Mouse (Mus musculus) hindbrain, embryonic 10.5 days (tissue): Measurements from ENCODE around the gene Tmbim1. TPM values are rescaled to one million over a fixed set of nuclear protein-coding genes. Genes with fewer than 3 reads are reported as not detected.

Experiments used
- DNase-seq: peaks from one replicate; pipeline ENCODE4 v3.0.0-alpha.2; 2017; ENCODE audit warnings: low spot score
- H3K27ac ChIP-seq: fragments of 300-500 bp; sonication (generic); 2 replicates; pipeline ENCODE4 v1.5.1; 2016; ENCODE audit warnings: mild to moderate bottlenecking, moderate library complexity
- H3K27me3 ChIP-seq: fragments of 300-500 bp; sonication (generic); 2 replicates; pipeline ENCODE4 v1.6.1; 2016; ENCODE audit warnings: mild to moderate bottlenecking; ENCODE audit not compliant: poor library complexity, insufficient read depth, severe bottlenecking
- H3K36me3 ChIP-seq: fragments of 300-500 bp; sonication (generic); 2 replicates; pipeline ENCODE4 v1.6.1; 2016; ENCODE audit warnings: mild to moderate bottlenecking, moderate library complexity
- H3K4me1 ChIP-seq: fragments of 300-500 bp; sonication (generic); replicated peaks from 2 replicates; pipeline ENCODE4 v1.6.1; 2016; ENCODE audit warnings: mild to moderate bottlenecking
- H3K4me3 ChIP-seq: fragments of 300-500 bp; sonication (generic); 2 replicates; pipeline ENCODE4 v1.5.1; 2016; ENCODE audit warnings: mild to moderate bottlenecking, moderate library complexity
- H3K9me3 ChIP-seq: fragments of 300-500 bp; sonication (generic); 2 replicates; pipeline ENCODE4 v1.6.1; 2016; ENCODE audit warnings: mild to moderate bottlenecking, moderate library complexity
- WGBS: fragments of 180-500 bp; shearing (Covaris S2); methylation state at CpG from one replicate; pipeline ENCODE4 v1.1.7; 2016; 5-methylcytosine and 5-hydroxymethylcytosine counted together
- polyA plus RNA-seq: library from polyadenylated mRNA; unstranded; fragments of >200 nt; fragmentation: Nextera tagmentation; extraction: Ambion mirVana; gene quantifications from 2 replicates; pipeline ENCODE4 v1.2.1, GENCODE M21; 2016

Tmbim1 gene
- polyA plus RNA-seq, 1 experiment from 2014 or later = 12.6 TPM

DNA sequence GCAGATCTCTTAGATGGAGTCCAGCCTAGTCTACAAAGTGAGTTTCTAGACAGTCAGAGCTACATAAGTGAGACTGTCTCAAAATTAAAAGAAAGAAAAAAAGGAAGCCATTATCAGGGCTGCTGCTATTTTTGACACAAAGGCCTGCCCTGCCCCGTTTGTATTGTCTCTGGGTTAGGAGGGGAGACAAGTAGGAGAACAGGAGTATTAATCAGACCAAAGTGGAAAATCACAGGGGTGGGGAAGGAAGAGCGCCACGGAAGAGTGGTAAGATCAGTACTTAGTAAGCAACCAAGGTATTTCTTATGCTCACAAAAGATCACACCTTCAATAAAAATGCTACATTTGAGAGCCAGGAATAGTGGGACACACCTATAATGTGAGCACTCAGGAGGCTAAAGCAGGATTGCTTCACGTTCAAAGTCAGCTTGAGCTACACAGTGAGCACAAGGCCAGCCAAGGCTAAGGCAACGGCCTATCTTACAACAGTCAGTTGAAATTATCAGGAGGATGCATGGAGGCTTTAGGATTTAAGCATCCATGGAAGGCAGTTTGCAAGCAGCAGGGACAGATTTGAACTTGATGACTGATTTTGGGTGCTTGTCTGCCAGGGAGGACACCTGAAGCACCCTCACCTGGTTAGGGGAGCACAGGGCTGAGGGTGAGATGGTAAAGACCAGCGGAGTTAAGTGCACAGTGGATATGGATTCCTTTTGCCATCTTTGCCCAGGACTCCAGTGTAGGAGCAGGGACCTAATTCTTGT, 4.9 kb downstream of the Tmbim1 start:
- H3K27ac ChIP-seq = no peak overlapping the region
- no peak overlapping the region for H3K4me3 ChIP-seq
- 88% methylated on average over 6 of the region's 6 CpGs for WGBS
- DNase-seq = no peak
- peaks cover 12% of the 10 kb centered on the region; the same call in 1 of the 2 replicates for H3K27me3 ChIP-seq
- H3K4me1 ChIP-seq = peaks cover 38% of the 10 kb centered on the region
- no peaks in the 10 kb centered on the region for H3K9me3 ChIP-seq
- peaks cover 7% of the 10 kb centered on the region for H3K36me3 ChIP-seq

GRCm38 (mm10) chr1:74298996-74299395, 6.4 kb downstream of the Tmbim1 start:
- DNase-seq = no peak
- Histone ChIP-seq H3K9me3 (no peaks in the 10 kb centered on the region), H3K36me3 (peaks cover 11% of the 10 kb centered on the region), H3K27me3 (peaks cover 4% of the 10 kb centered on the region; the same call in 1 of the 2 replicates), H3K4me1 (peaks cover 41% of the 10 kb centered on the region), H3K27ac (no peak overlapping the region), H3K4me3 (no peak overlapping the region)
- 80% methylated on average over 5 of the region's 5 CpGs for WGBS

GRCm38 (mm10) chr1:74298157-74298750, 7.2 kb downstream of the Tmbim1 start:
- Histone ChIP-seq H3K4me3 (no peak overlapping the region), H3K36me3 (peaks cover 12% of the 10 kb centered on the region), H3K27ac (0 out of 2 replicates have a peak overlapping the region, but pooled peaks have one; percentile 31), H3K27me3 (peaks cover 4% of the 10 kb centered on the region; the same call in 1 of the 2 replicates), H3K9me3 (no peaks in the 10 kb centered on the region), H3K4me1 (peaks cover 34% of the 10 kb centered on the region)
- 87% methylated on average over 5 of the region's 5 CpGs for WGBS
- no peak for DNase-seq

GRCm38 (mm10) chr1:74297269-74297668, 8.2 kb downstream of the Tmbim1 start:
- peaks cover 20% of the 10 kb centered on the region for H3K36me3 ChIP-seq
- no peak for DNase-seq
- H3K27me3 ChIP-seq = no peaks in the 10 kb centered on the region; the same call in 1 of the 2 replicates
- peaks cover 29% of the 10 kb centered on the region for H3K4me1 ChIP-seq
- 75% methylated on average over 3 of the region's 3 CpGs for WGBS
- no peaks in the 10 kb centered on the region for H3K9me3 ChIP-seq
- H3K4me3 ChIP-seq = no peak overlapping the region
- H3K27ac ChIP-seq = peak overlapping the region; percentile 80

DNA sequence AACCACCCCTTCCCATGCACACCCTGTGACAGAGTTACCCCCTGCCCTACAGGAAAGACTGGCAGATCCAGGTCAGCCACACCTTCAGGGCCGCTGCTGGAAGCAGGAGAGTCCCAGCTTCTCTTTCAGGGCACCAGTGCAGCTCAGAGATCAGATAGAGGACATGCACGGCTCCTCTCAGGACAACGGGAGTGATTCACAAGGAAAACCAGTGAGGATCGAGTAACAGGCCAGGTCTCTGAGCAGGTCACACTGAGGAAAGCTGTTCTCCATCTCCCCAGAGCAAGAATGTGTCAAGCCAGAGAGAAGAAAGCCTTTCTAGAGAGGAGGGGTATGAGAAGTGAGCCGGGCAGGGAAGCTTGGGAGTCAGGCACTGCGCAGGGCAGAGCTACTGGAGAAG, 8.9 kb downstream of the Tmbim1 start:
- H3K9me3 ChIP-seq = no peaks in the 10 kb centered on the region
- 60% methylated on average over 6 of the region's 6 CpGs for WGBS
- H3K4me1 ChIP-seq = peaks cover 29% of the 10 kb centered on the region
- no peak overlapping the region for H3K4me3 ChIP-seq
- peak overlapping the region; percentile 80 for H3K27ac ChIP-seq
- H3K36me3 ChIP-seq = peaks cover 26% of the 10 kb centered on the region
- DNase-seq = no peak
- no peaks in the 10 kb centered on the region for H3K27me3 ChIP-seq

- H3K27me3 ChIP-seq = no peaks in the 10 kb centered on the region
- no peaks in the 10 kb centered on the region for H3K9me3 ChIP-seq
- H3K27ac ChIP-seq = peak overlapping the region; percentile 80
- 26% methylated on average over 9 of the region's 9 CpGs for WGBS
- H3K4me3 ChIP-seq = peak overlapping the region; percentile 23
- peaks cover 29% of the 10 kb centered on the region for H3K4me1 ChIP-seq
- peak; percentile 62 for DNase-seq
- peaks cover 35% of the 10 kb centered on the region for H3K36me3 ChIP-seq
Measured at GRCm38 (mm10) chr1:74295456-74296171, 9.8 kb downstream of the Tmbim1 start.

DNA sequence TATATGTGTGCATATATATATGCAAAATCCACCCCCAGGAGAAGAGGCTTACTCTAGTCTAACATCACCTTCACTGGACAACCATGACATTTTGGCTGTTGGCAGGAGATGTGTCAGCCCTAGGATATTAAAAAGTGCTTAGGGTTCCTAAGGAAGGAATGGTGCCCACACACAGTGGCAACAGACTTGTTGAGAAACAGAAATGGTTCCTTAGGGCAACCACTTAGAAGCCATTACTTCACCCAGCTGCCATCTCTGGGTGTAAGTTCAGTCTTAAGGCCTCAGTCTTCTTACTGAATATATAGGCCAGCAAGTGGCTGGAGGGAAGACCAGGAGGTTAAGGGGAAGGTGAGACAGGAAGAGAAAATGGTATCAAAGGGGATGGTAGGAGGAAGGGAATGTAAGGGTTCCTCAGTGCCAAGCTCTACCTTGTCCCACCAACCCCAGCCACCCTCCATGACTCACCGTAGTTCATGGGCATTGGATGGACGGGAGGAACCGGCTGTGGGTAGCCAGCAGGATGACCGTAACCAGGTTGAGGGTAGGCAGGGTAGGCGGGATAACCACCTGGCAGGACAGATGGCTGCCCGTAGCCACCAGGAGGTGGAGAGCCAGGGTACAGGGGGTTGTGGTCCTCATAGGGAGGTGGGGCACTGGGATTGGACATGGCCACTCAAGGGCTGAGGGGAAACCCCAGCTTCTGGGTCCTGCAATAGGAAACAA, 10.5 kb downstream of the Tmbim1 start:
- Histone ChIP-seq H3K36me3 (peaks cover 42% of the 10 kb centered on the region), H3K4me1 (peaks cover 29% of the 10 kb centered on the region), H3K27ac (peak overlapping the region; percentile 80), H3K9me3 (no peaks in the 10 kb centered on the region), H3K27me3 (no peaks in the 10 kb centered on the region), H3K4me3 (peak overlapping the region; percentile 23; the same call in 1 of the 2 replicates)
- WGBS = 89% methylated on average over 6 of the region's 6 CpGs
- DNase-seq = no peak

DNA sequence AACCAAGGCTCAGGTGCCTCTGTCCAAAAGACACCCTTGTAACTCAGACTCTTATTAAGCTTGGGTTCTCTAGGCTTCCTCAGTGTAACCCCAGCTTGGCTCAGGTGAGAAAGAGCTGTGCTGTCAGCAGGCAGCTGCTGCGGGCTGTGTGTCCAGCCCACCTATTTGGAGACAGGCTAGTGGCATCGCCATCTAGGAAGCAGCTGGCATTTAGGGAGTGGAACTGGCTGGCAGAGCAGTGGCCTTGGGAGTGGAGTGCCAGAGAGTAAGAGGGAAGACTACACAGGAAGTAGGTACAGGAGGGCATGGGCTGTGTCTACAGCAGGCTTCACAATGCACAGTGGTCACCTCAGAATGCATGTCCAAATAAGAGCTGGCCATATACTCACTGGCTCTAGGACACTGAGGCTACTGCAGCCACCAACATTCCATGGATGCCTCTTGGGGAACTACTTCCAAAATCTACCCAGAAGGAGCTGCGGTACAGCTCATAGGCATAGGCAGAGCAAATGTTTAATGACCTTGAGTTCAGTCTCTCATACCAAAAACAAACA, 11.3 kb downstream of the Tmbim1 start:
- no peaks in the 10 kb centered on the region for H3K9me3 ChIP-seq
- 0 out of 2 replicates have a peak overlapping the region, but pooled peaks have one; percentile 16 for H3K27ac ChIP-seq
- peaks cover 29% of the 10 kb centered on the region for H3K4me1 ChIP-seq
- peaks cover 49% of the 10 kb centered on the region for H3K36me3 ChIP-seq
- no peaks in the 10 kb centered on the region for H3K27me3 ChIP-seq
- no peak for DNase-seq
- 95% methylated on average over 3 of the region's 3 CpGs for WGBS
- H3K4me3 ChIP-seq = no peak overlapping the region

GRCm38 (mm10) chr1:74293306-74293960, 12.0 kb downstream of the Tmbim1 start:
- Histone ChIP-seq H3K4me1 (peaks cover 29% of the 10 kb centered on the region), H3K27ac (no peak overlapping the region), H3K36me3 (peaks cover 56% of the 10 kb centered on the region), H3K4me3 (no peak overlapping the region), H3K9me3 (no peaks in the 10 kb centered on the region), H3K27me3 (no peaks in the 10 kb centered on the region)
- no peak for DNase-seq
- 88% methylated on average over 8 of the region's 8 CpGs for WGBS

DNA sequence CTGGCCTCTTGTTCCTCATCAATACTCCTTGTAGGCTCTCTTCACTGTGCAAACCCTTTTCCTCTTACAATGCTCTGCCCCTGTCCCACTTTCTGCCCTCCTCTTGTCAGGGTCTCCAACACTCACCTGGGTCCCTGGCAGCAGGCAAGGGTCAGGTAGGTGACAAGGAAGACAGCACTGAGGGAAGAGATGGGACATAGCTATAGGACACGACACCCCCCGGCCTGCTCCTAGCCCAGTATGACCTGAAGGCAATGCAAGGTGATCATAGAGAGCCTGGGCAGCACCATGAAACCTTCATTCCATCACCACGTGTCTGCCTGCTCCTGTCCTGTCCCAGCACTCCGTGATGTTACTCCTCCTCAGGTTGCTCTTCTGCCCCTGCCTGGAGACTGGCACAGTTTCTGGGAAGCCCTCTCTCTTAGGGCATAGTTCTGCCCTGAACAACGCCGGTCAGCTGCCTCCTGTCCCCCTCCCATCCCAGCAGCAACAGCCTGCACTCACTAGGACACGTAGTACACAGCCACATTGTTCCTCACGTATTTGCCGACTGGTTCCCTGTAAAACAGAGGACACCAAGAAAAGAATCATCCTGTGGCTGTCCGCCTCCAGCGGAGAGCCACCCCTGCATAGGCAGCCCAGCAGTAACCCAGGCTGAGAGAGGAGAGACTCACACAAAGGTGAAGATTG, 12.9 kb downstream of the Tmbim1 start:
- 84% methylated on average over 11 of the region's 11 CpGs for WGBS
- Histone ChIP-seq H3K27ac (no peak overlapping the region), H3K4me3 (no peak overlapping the region), H3K4me1 (peaks cover 28% of the 10 kb centered on the region), H3K36me3 (peaks cover 60% of the 10 kb centered on the region), H3K27me3 (no peaks in the 10 kb centered on the region), H3K9me3 (no peaks in the 10 kb centered on the region)
- no peak for DNase-seq

GRCm38 (mm10) chr1:74290141-74290540, 15.3 kb downstream of the Tmbim1 start:
- Histone ChIP-seq H3K27ac (no peak overlapping the region), H3K9me3 (no peaks in the 10 kb centered on the region), H3K4me3 (no peak overlapping the region), H3K4me1 (peaks cover 19% of the 10 kb centered on the region), H3K27me3 (no peaks in the 10 kb centered on the region), H3K36me3 (peaks cover 52% of the 10 kb centered on the region)
- 94% methylated on average over 5 of the region's 5 CpGs for WGBS
- no peak for DNase-seq
